Mouse (Mus musculus): ENCODE measurements at regions not wholly inside any gene's neighbourhood (a gene's known extent, or its start where the extent isn't known, plus 50 kb on each side); places are given as distances from the start of the nearest gene placed in this dataset.

DNA sequence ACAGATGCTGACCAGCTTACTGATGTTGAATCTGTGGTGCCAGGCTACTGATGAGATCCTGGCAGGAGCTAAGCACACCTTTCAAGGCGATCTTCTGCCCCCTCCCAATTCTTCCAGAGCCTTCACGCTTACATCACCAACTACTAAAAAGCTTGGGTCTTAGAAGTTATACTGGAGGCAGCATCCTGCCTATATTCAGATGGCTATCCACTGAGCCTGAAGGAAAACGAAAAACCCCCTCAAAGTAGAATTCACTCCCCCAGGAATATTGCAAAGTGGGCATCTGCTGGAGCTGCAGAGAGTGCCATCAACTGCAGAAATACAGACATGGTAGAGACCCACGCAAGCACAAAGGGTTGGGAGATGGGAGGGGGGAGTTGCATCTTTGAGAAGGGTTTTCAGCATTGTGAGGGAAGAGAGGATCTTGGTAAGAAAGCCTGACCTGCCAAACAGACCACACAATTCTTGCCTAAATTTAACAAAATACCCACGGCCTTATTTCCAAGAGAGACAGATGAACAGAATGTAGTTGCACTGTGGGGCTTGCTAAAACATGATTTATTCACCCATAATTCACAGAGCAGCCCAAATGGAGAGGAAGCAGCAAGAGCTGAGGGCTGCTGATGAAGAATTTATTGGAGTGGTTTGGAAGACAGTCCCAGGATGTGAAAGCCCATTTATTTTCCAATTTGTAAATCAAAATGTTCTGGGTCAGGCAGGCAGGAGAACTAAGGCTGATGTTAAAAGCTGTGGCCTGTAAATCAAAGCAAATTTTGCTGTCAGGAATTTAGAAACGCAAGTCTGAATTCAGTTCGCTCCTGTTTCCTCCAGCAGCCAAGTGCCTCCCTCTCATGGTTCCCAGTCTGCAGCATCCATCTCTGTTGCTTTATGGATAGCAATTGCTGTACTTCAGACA lies 98.8 kb downstream of the Pdcl3 start:
- H3K79me2 ChIP-seq (replicated peaks; ENCODE audit: control insufficient read depth, extremely low read depth, insufficient read depth, poor library complexity, severe bottlenecking) = no peaks in the 10 kb centered on the region
- no peaks in the 10 kb centered on the region for H3K4me1 ChIP-seq (ENCODE audit: control insufficient read depth in 1 of 2, insufficient read depth in 2 of 2)
- peaks cover 5% of the 10 kb centered on the region for H3K9me3 ChIP-seq (replicated peaks; ENCODE audit: low read length)
- H3K27ac ChIP-seq (ENCODE audit: insufficient read depth, low read depth) = no peak overlapping the region
- dilution Hi-C loops (cut with MboI; ENCODE audit: extremely low pct_ligation_motif_present, extremely low pct_unique_long_range_greater_than_20kb, low sequenced_read_pairs) = no loop called here
- no peaks in the 10 kb centered on the region for H3K27me3 ChIP-seq (replicated peaks)
- in situ Hi-C loops (cut with MboI; ENCODE audit: low pct_ligation_motif_present, low pct_unique_long_range_greater_than_20kb, low sequenced_read_pairs) = no loop called here
- no peak overlapping the region for H3K4me2 ChIP-seq (ENCODE audit: insufficient read depth, low read depth, poor library complexity, severe bottlenecking)
- H3K36me3 ChIP-seq (replicated peaks in 1 of 2; ENCODE audit: control insufficient read depth in 1 of 2, insufficient read depth in 1 of 2, low read length in 1 of 2) = no peaks in the 10 kb centered on the region
- no peak for TF ChIP-seq RAD21 (IDR thresholded peaks at IDR 0.05; ENCODE audit: low read depth, low read length)
- TF ChIP-seq NRF1 (IDR thresholded peaks at IDR 0.05; ENCODE audit: low read depth, low read length) = no peak
- no peak for TF ChIP-seq JUND (conservative IDR thresholded peaks at IDR 0.05; ENCODE audit: low read depth, low read length)
- no peak for TF ChIP-seq JUN (IDR thresholded peaks at IDR 0.05; ENCODE audit: insufficient read depth, low read depth, low read length)
- TF ChIP-seq ZNF384 (IDR thresholded peaks at IDR 0.05; ENCODE audit: low read depth, low read length) = no peak
- no peak for TF ChIP-seq ELF1 (IDR thresholded peaks at IDR 0.05; ENCODE audit: low read depth, low read length)
- no peak for TF ChIP-seq MAZ (IDR thresholded peaks at IDR 0.05; ENCODE audit: low read depth, low read length)
- no peak for TF ChIP-seq HCFC1 (IDR thresholded peaks at IDR 0.05; ENCODE audit: low read depth, low read length)
- no peak for TF ChIP-seq CTCF (conservative IDR thresholded peaks at IDR 0.05 in 1 of 2, IDR thresholded peaks at IDR 0.05 in 1 of 2; ENCODE audit: low read depth in 2 of 2, low read length in 2 of 2)
- no peak for TF ChIP-seq POLR2A (IDR thresholded peaks at IDR 0.05; ENCODE audit: low read depth, low read length)
- TF ChIP-seq GABPA (IDR thresholded peaks at IDR 0.05; ENCODE audit: insufficient replicate concordance, low read depth, low read length) = no peak
- TF ChIP-seq PAX5 (IDR thresholded peaks at IDR 0.05; ENCODE audit: low read length) = no peak
- TF ChIP-seq MEF2A (IDR thresholded peaks at IDR 0.05; ENCODE audit: borderline replicate concordance, low read depth, low read length) = no peak
- no peak for TF ChIP-seq ZMIZ1 (IDR thresholded peaks at IDR 0.05; ENCODE audit: low read depth, low read length)
- no peak for TF ChIP-seq RCOR1 (conservative IDR thresholded peaks at IDR 0.05; ENCODE audit: low read depth, low read length)
- TF ChIP-seq TCF12 (IDR thresholded peaks at IDR 0.05; ENCODE audit: low read depth, low read length) = no peak
- no peak for TF ChIP-seq EP300 (IDR thresholded peaks at IDR 0.05; ENCODE audit: low read length)
- no peak overlapping the region for H3K4me3 ChIP-seq (replicated peaks in 1 of 3; ENCODE audit: low read depth in 2 of 3, low read length in 2 of 3, poor library complexity in 1 of 3)
- no peak for DNase-seq (ENCODE audit: extremely low read depth)
- no peak overlapping the region for H3K9ac ChIP-seq (ENCODE audit: insufficient read depth, low read depth)

DNA sequence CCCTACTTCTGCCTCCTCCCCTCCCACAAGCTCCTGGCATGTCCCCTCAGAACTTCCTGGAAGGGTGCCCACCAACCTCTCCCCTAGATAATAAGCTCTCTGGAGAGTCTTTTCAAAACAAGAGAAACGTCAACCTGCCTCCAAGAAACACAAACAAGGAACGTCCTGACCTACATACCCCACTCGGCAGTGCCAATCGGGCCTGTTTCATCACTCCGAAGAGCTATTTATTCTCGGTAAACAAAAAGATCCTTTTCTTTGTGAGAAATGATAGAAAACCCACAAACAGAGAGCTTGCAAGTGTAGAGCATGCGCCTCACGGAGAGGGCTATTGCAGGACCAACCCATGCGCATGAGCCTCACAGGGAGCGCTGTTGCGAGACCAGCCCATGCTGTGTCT lies 100.9 kb downstream of the Pdcl3 start:
- Histone ChIP-seq H3K27ac (ENCODE audit: insufficient read depth, low read depth) (no peak overlapping the region), H3K79me2 (replicated peaks; ENCODE audit: control insufficient read depth, extremely low read depth, insufficient read depth, poor library complexity, severe bottlenecking) (no peaks in the 10 kb centered on the region), H3K4me3 (replicated peaks in 1 of 3; ENCODE audit: low read depth in 2 of 3, low read length in 2 of 3, poor library complexity in 1 of 3) (no peak overlapping the region), H3K4me2 (ENCODE audit: insufficient read depth, low read depth, poor library complexity, severe bottlenecking) (no peak overlapping the region), H3K27me3 (replicated peaks) (no peaks in the 10 kb centered on the region), H3K4me1 (ENCODE audit: control insufficient read depth in 1 of 2, insufficient read depth in 2 of 2) (peaks cover 0 to 7% of the 10 kb centered on the region in 2 experiments; a peak in 2 of 4 replicates), H3K9ac (ENCODE audit: insufficient read depth, low read depth) (no peak overlapping the region), H3K36me3 (replicated peaks in 1 of 2; ENCODE audit: control insufficient read depth in 1 of 2, insufficient read depth in 1 of 2, low read length in 1 of 2) (no peaks in the 10 kb centered on the region), H3K9me3 (replicated peaks; ENCODE audit: low read length) (peaks cover 5% of the 10 kb centered on the region)
- dilution Hi-C loops (cut with MboI; ENCODE audit: extremely low pct_ligation_motif_present, extremely low pct_unique_long_range_greater_than_20kb, low sequenced_read_pairs) = no loop called here
- TF ChIP-seq PAX5 (IDR thresholded peaks at IDR 0.05; ENCODE audit: low read length) = no peak
- TF ChIP-seq MXI1 (IDR thresholded peaks at IDR 0.05; ENCODE audit: low read depth, low read length) = no peak
- TF ChIP-seq ZMIZ1 (IDR thresholded peaks at IDR 0.05; ENCODE audit: low read depth, low read length) = no peak
- TF ChIP-seq NELFE (IDR thresholded peaks at IDR 0.05; ENCODE audit: low read depth, low read length) = no peak
- TF ChIP-seq RAD21 (IDR thresholded peaks at IDR 0.05; ENCODE audit: low read depth, low read length) = no peak
- no peak for TF ChIP-seq GABPA (IDR thresholded peaks at IDR 0.05; ENCODE audit: insufficient replicate concordance, low read depth, low read length)
- TF ChIP-seq MAFK (IDR thresholded peaks at IDR 0.05; ENCODE audit: insufficient replicate concordance, low read length) = no peak
- TF ChIP-seq POLR2A (IDR thresholded peaks at IDR 0.05; ENCODE audit: low read depth, low read length) = no peak
- TF ChIP-seq ZNF384 (IDR thresholded peaks at IDR 0.05; ENCODE audit: low read depth, low read length) = no peak
- no peak for TF ChIP-seq E2F4 (IDR thresholded peaks at IDR 0.05; ENCODE audit: insufficient replicate concordance, low read depth, low read length)
- TF ChIP-seq SMC3 (IDR thresholded peaks at IDR 0.05; ENCODE audit: low read depth, low read length) = no peak
- TF ChIP-seq TCF12 (IDR thresholded peaks at IDR 0.05; ENCODE audit: low read depth, low read length) = no peak
- TF ChIP-seq ZKSCAN1 (IDR thresholded peaks at IDR 0.05; ENCODE audit: borderline replicate concordance, low read depth, low read length) = no peak
- no peak for TF ChIP-seq ELF1 (IDR thresholded peaks at IDR 0.05; ENCODE audit: low read depth, low read length)
- TF ChIP-seq MYC (IDR thresholded peaks at IDR 0.05; ENCODE audit: low read depth, low read length) = no peak
- TF ChIP-seq CTCF (conservative IDR thresholded peaks at IDR 0.05 in 1 of 2, IDR thresholded peaks at IDR 0.05 in 1 of 2; ENCODE audit: low read depth in 2 of 2, low read length in 2 of 2) = no peak
- no peak for DNase-seq (ENCODE audit: extremely low read depth)
- in situ Hi-C loops (cut with MboI; ENCODE audit: low pct_ligation_motif_present, low pct_unique_long_range_greater_than_20kb, low sequenced_read_pairs) = no loop called here
